In genomic region chr9:96961986-96962701, GRCm38 (mm10) we compare ENCODE assay signal across 8 mouse cellular contexts. TPM values are rescaled to one million over a fixed set of nuclear protein-coding genes. Genes with fewer than 3 reads are reported as not detected.
DNase-seq lines count a peak whose midpoint lies in the region; ATAC-seq and TF ChIP-seq lines count a peak whose summit lies in the region.

No protein-coding gene starts in this region.

- no peak overlapping the region for H3K4me2 ChIP-seq in forebrain, embryonic 16.5 days (ENCODE audit: low read length)
- no peak overlapping the region for H3K4me2 ChIP-seq in forebrain, embryonic 14.5 days (ENCODE audit: low read length)

- H3K27me3 ChIP-seq in forebrain, embryonic 16.5 days (replicated peaks; ENCODE audit: control insufficient read depth, insufficient read depth, low read length): no peaks in the 10 kb centered on the region
- no peaks in the 10 kb centered on the region for H3K27me3 ChIP-seq in forebrain, embryonic 14.5 days (replicated peaks; ENCODE audit: control insufficient read depth, insufficient read depth, low read length)

- H3K9ac ChIP-seq in forebrain, embryonic 16.5 days (replicated peaks; ENCODE audit: low read depth, low read length): no peak overlapping the region
- H3K9ac ChIP-seq in forebrain, embryonic 14.5 days (ENCODE audit: low read length): no peak overlapping the region

- H3K4me1 ChIP-seq in forebrain, embryonic 16.5 days (replicated peaks; ENCODE audit: control insufficient read depth, insufficient read depth, low read length): peaks cover 9% of the 10 kb centered on the region; the same call in 1 of the 2 replicates
- peaks cover 13% of the 10 kb centered on the region for H3K4me1 ChIP-seq in forebrain, embryonic 14.5 days (ENCODE audit: control insufficient read depth, insufficient read depth, low read length)

- WGBS in forebrain, embryonic 16.5 days: 58% methylated on average over 17 of the region's 17 CpGs
- 66% methylated on average over 17 of the region's 17 CpGs for WGBS in forebrain, embryonic 14.5 days

- no peak overlapping the region for H3K27ac ChIP-seq in forebrain, embryonic 16.5 days (ENCODE audit: low read length)
- no peak overlapping the region for H3K27ac ChIP-seq in forebrain, embryonic 14.5 days (ENCODE audit: low read depth, low read length)
- H3K27ac ChIP-seq in layer of hippocampus, adult 2 months: no peak overlapping the region

- no peak for DNase-seq in forebrain, embryonic 14.5 days (ENCODE audit: low spot score)
- peak; percentile 9 for DNase-seq in thymus, postnatal 14 days
- no peak for DNase-seq in thymus, postnatal 25 days
- DNase-seq in kidney, postnatal 36 days: peak; percentile 86 to 90
- no peak for DNase-seq in layer of hippocampus, adult 2 months (ENCODE audit: low spot score in 2 of 2)
- no peak for DNase-seq in ovary, postnatal 36 days (ENCODE audit: low spot score)
- no peak for DNase-seq in right cerebral cortex, adult 18-20 months

- TF ChIP-seq CTCF in layer of hippocampus, adult 2 months (conservative IDR thresholded peaks at IDR 0.05): no peak

- no peaks in the 10 kb centered on the region for H3K36me3 ChIP-seq in forebrain, embryonic 16.5 days (ENCODE audit: control insufficient read depth, insufficient read depth)
- no peaks in the 10 kb centered on the region for H3K36me3 ChIP-seq in forebrain, embryonic 14.5 days (ENCODE audit: control insufficient read depth, insufficient read depth, low read length)

- ATAC-seq in forebrain, embryonic 16.5 days: peak; percentile 19; the same call in 1 of the 2 replicates
- no peak for ATAC-seq in forebrain, embryonic 14.5 days

- no peaks in the 10 kb centered on the region for H3K9me3 ChIP-seq in forebrain, embryonic 16.5 days (ENCODE audit: control insufficient read depth, low read length)
- no peaks in the 10 kb centered on the region for H3K9me3 ChIP-seq in forebrain, embryonic 14.5 days (replicated peaks; ENCODE audit: control insufficient read depth, low read length)

- H3K4me3 ChIP-seq in forebrain, embryonic 16.5 days (replicated peaks; ENCODE audit: low read length): no peak overlapping the region
- H3K4me3 ChIP-seq in forebrain, embryonic 14.5 days (ENCODE audit: low read depth, low read length): no peak overlapping the region
- H3K4me3 ChIP-seq in layer of hippocampus, adult 2 months: no peak overlapping the region

RNA-seq across cellular contexts. Expression of gene Spsb4, which starts 56.5 kb away (rescaled TPM):
- polyA plus RNA-seq in forebrain, embryonic 16.5 days (2015; fragmentation: Nextera tagmentation; extraction: Ambion mirVana): 20.9 and 23.4 TPM in 2 replicates
- 18.3 and 20.8 TPM in 2 replicates for polyA plus RNA-seq in forebrain, embryonic 14.5 days (2014; fragmentation: Nextera tagmentation; extraction: Ambion mirVana)
- 1 to 10 TPM; 4.9 to 5.1 TPM for total RNA-seq in layer of hippocampus, adult 2 months (2021)

Comparison
In these comparisons a context has a peak if more than half of its experiments do, and no peak if none do; other contexts are left out.
1. DNase-seq: peak in thymus, postnatal 14 days (single experiment) and kidney, postnatal 36 days (2 of 2); none in forebrain, embryonic 14.5 days (single experiment), thymus, postnatal 25 days (single experiment), layer of hippocampus, adult 2 months (0 of 2), ovary, postnatal 36 days (single experiment) and right cerebral cortex, adult 18-20 months (single experiment).